Mouse (Mus musculus): Measurements from ENCODE around the gene Hsd17b11. TPM values are rescaled to one million over a fixed set of nuclear protein-coding genes. Genes with fewer than 3 reads are reported as not detected.

Hsd17b11 gene
- polyA plus RNA-seq (2012; rRNA removed) = 7.1 and 9.5 TPM in 2 replicates

GRCm38 (mm10) chr5:104021597-104022378 is at the start of gene Hsd17b11:
Gene Hsd17b11 (minus strand): TSS chr5:104021919.

GRCm38 (mm10) chr5:104046256-104047199 is 24.8 kb upstream of the Hsd17b11 start, which contains the start of gene Nudt9:
Gene Nudt9 (plus strand): TSS chr5:104046306.

GRCm38 (mm10) chr5:103977297-103977696 is 44.4 kb downstream of the Hsd17b11 start, which contains the start of gene Hsd17b13:
Gene Hsd17b13 (minus strand): TSS chr5:103977410.

Other genes starting within 250 kb of the Hsd17b11 start
- 0.99 and 1.0 TPM in 2 replicates for gene Klhl8, start 110.7 kb downstream of the Hsd17b11 start, polyA plus RNA-seq (2012; rRNA removed)
- gene Hsd17b13, start 44.5 kb downstream of the Hsd17b11 start, polyA plus RNA-seq (2012; rRNA removed) = 3.8 and 4.7 TPM in 2 replicates
- gene Nudt9, start 24.4 kb upstream of the Hsd17b11 start, polyA plus RNA-seq (2012; rRNA removed) = 47.7 and 49.4 TPM in 2 replicates
- gene Gm17660, start 55.7 kb upstream of the Hsd17b11 start, polyA plus RNA-seq (2012; rRNA removed) = not detected in 2 replicates
- 1.3 and 2.6 TPM in 2 replicates for gene Sparcl1, start 91.8 kb upstream of the Hsd17b11 start, polyA plus RNA-seq (2012; rRNA removed)
- gene Dspp, start 148.8 kb upstream of the Hsd17b11 start, polyA plus RNA-seq (2012; rRNA removed) = not detected in 2 replicates
- not detected in 2 replicates for gene Dmp1, start 180.7 kb upstream of the Hsd17b11 start, polyA plus RNA-seq (2012; rRNA removed)

All from liver, embryonic 14 days (tissue).